Mouse (Mus musculus): ENCODE data around the gene Pcbp4.
"Not testable (repeated sequence)": the region's sequence is repeated elsewhere in the genome, so short reads cannot be mapped to it uniquely, and the experiment has no call there.

Pcbp4 gene

DNA sequence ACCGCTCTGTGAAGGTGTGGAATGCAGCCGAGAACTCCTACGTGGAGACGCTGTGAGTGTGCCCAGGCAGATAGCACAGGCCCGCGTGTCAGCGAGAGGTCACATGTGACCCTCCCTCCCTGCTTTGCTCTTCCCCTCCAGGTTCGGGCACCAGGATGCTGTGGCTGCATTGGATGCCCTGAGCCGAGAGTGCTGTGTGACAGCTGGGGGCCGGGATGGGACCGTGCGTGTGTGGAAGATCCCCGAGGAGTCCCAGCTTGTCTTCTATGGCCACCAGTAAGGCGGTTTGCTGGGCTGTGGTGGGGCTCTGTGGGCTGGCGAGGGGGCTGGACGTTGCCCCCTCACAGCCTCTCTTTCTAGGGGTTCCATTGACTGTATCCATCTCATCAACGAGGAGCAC lies 30.5 kb downstream of the Pcbp4 start:
- DNase-seq: no peak

DNA sequence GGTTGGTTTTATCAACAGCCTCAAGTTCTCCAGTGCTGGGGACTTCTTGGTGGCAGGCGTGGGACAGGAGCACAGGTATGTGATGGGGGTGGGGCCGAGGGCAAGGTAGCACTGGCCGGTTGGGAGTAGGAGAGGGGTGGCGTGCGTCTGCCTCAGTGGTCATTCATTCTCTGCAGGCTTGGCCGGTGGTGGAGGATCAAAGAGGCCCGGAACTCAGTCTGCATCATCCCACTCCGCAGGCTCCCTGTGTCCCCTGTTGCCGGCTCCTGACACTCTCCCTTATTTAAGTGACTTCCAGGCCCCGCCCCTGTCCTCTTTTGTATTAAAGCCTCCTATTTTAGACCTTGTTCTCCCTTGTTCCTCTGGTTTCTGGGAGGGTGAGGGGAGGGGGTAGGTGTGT lies 32.0 kb downstream of the Pcbp4 start:
- DNase-seq: no peak

DNA sequence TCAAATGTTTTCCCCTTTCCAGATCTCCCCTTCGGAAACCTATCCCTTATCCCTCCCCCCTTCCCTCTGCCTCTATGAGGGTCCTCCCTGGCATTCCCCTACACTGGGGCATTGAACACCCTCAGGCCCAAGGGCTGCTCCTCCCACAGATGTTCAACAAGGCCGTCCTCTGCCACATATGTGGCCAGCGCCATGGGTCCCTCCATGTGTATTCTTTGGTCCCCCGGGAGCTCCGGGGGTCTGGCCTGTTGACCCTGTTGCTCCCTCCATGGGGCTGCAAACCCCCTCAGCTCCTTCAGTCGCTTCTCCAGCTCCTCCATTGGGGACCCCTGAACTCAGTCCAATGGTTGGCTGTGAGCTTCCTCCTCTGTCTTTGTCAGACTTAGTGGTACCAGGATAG lies 34.5 kb downstream of the Pcbp4 start:
- DNase-seq: not testable (repeated sequence)

DNA sequence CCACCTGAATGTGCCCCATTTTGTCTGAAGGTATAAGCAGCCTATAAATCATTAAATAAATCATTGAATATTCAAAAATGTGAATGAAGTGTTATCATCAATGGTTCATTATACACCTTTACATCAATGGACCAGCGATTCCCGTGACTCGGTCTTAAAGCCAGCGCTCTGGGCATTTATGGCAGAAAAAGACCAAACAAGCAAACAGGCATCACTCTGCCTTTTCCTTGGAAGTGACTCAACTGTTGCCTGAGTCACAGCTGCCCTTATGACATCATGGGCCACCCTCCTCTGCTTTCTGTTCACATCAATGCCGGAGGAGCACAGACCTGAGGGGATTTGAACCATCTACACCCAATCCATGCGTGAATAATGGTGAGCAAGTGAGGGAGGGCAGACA lies 46.6 kb downstream of the Pcbp4 start, which contains the start of gene Iqcf1:
Gene Iqcf1 (plus strand): TSS at position 301 of the 400 bp plus-strand sequence.
- DNase-seq: no peak

DNA sequence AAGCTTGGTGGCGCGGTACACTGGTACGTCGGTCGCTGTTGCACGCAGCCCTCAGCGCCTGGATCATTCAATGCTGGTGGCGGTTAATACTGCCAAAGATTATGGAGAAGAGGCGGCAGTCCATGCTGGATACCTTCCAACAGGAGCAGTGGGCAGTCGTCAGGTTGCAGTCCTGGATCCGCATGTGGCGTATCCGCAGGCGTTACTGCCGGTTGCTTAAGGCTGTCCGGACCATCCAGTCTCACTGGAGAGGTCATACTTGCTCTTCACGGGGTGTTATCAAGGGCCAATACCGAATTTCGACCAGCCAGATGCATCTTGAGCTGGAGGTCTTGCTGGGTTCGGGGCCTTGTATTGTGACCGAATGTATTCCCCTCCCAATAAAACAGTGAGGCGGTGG lies 48.8 kb downstream of the Pcbp4 start:
- DNase-seq: no peak

DNA sequence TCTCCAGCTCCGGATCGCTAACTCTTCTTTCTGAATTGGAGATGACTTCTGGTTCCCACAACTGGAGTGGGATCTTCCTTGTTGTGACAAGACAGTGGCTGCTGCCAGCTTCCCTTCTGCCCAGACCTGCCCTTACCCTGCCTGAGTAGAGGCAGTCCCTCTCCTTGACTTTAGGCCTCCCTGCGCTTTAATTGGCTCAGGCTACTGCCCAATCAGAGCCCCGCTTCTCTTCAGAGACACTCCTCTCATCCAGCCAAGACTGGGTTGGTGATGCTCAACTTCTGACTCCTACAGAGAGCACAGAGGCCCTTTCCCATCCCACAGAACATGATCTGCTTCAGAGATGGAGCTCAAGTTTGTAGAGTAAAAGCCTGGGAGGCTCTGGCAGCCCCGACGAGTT lies 51.2 kb downstream of the Pcbp4 start:
- DNase-seq: no peak

DNA sequence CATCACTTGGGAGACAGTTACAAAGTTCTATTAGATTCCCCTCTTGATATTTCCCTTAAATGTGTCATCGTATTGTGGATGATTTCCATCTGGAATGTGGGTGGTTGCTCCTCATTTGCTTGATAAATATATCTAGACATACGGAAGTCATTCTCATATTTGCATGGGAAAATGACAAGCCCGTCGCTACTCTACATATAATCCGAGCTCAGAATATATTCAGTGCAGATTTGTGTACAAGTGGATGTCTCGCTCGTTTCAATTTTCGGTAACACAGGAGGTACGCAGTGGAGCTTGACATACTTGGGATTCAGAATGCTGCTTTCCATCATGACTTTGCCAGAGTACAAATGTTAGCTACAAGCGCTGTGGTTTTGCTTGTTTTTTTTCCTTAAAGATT lies 56.3 kb downstream of the Pcbp4 start:
- no peak for DNase-seq

DNA sequence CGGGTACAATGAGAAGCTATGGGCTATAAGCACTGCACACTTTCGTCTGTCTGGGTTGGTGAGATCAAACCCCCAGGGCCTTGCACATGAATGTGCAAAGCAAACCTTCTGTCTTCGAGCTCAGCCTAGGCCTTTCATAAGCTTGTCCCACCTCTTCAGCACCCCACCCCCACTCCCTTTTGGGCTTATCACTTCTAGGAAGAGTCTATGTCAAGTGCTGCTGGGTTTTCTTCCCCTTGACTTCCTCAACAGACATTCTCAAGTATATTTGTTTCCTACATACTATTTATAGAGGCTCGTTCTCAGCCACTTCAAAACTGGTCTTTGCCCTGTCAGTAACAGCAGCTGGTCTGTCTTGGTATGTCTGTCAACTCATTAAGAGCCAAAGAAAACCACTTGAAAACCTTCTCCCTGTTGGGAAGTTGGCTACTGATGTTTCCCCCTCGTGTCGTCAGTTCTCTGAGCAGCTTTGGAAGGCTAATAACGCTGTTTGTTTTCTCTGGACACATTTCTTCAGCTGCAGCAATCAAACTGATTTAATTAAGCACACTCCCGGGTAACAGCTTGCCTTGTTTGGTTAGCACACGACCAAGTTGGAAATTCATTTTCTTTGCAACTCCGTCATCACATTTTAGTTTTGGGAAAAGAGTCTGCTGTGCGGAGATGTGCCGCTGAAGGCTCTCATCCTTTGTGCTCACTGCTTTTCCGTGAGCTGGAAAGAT lies 59.8 kb downstream of the Pcbp4 start:
- DNase-seq: no peak

DNA sequence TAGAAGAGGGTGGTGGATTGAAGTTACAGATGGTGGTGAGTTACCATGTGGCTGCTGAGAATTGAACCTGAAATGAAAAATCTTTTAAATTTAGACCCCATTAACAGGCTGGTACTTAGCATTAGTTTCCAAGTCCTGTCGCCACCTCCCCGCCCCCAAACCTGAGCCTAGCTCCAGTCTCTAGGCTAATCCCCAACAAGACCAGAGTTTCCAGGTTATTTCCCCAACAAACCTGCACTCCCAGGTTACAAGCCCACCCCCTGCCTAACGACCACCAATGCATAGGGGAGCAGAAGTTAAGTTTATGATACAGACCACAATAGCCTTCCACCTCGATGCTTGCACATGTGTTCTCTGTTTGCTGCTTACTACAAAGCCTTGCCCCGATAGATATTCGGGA lies 60.5 kb downstream of the Pcbp4 start:
- DNase-seq: no peak

Data from kidney, adult 9 months (tissue).